Mouse (Mus musculus): ENCODE data around the gene Car5a.

DNA sequence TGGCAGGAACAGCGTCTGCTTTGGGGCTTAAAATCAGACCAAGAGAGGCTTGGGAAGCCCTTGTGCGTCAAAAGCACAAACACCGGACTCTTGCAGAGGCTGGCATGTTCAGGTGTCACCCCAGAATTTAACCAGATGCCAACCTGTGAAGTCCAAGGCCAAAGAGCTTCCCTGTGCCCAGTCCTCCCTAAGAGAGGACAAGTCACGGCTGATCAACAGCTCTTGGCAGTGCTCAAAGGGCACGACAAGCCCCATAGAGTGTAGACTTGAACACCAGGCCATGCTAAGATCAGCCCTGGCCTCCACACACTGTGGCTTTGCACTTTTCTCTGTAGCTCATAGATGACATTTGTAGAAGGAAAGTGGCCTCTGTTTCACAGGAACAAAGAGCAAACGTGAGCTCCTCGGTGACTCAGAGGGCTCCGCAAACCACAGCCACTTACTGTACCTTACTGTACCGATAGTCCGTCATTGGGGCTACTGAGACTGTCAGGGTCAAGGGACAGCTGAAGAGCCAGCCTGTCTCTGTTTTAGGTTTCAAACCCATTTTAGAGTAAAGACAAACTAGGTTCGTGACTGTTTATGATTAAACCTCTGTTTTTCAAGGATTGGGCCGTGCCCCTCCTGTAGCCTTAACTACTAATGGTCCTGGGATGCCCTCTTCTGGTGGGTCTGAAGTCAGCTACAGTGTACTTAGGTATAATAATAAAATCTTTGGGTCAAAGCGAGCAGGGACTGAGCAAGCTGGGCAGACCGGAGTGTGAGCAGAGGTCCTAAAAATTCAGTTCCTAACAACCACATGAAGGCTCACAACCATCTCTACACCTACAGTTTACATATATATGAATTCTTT, 11.8 kb downstream of the Car5a start:
- TF ChIP-seq CTCF (IDR thresholded peaks at IDR 0.05; ENCODE audit: borderline replicate concordance, control insufficient read depth, extremely low read depth, insufficient read depth, low read length, poor library complexity): no peak
- no peak for TF ChIP-seq POLR2A (IDR thresholded peaks at IDR 0.05; ENCODE audit: control insufficient read depth, extremely low read depth, insufficient read depth, low read length, poor library complexity)
